Mouse (Mus musculus) CD4-positive naive resting alpha-beta T cell, adult 57 days (primary cell): ENCODE measurements around the gene 5430402E10Rik. TPM values are rescaled to one million over a fixed set of nuclear protein-coding genes. Genes with fewer than 3 reads are reported as not detected.

Experiments used
- total RNA-seq: library from RNA; stranded (reverse); gene quantifications from one replicate; pipeline ENCODE4 v1.2.4, GENCODE M21; 2023

Gene 5430402E10Rik
- total RNA-seq, result not detected

GRCm38 (mm10) chrX:77924962-77925361 lies at the start of gene 5430402E10Rik:
Gene 5430402E10Rik, minus strand, starts transcription at chrX:77925062.

Other genes with a start within 250 kb of the 5430402E10Rik start
- 53.1 TPM for gene Prkx, start 128.8 kb downstream of the 5430402E10Rik start, total RNA-seq
- gene Pbsn, start 71.4 kb downstream of the 5430402E10Rik start, total RNA-seq, result not detected
- gene Gm14744, start 60.3 kb downstream of the 5430402E10Rik start, total RNA-seq, result not detected
- not detected for gene Obp1a, start 166.3 kb upstream of the 5430402E10Rik start, total RNA-seq
- not detected for gene Gm5938, start 200.4 kb upstream of the 5430402E10Rik start, total RNA-seq